ENCODE assay signal across 21 mouse cellular contexts in genomic region chr14:55838740-55839139, GRCm38 (mm10). TPM values are rescaled to one million over a fixed set of nuclear protein-coding genes. Genes with fewer than 3 reads are reported as not detected.
DNase-seq lines count a peak whose midpoint lies in the region; ATAC-seq and TF ChIP-seq lines count a peak whose summit lies in the region.
"Had no signal": no experiment of that assay in that cellular context is flagged by ENCODE, and none has a peak within 500 bp of the region (broad histone marks: within the 10 kb centered on the region; RNA-seq: fewer than 3 reads in every experiment).

No protein-coding gene starts in this region.

- H3K9me3 ChIP-seq in midbrain, postnatal 0 days (ENCODE audit: low read length): no peaks in the 10 kb centered on the region
- H3K9me3 ChIP-seq in midbrain, embryonic 15.5 days: no peaks in the 10 kb centered on the region
- H3K9me3 ChIP-seq: embryonic facial prominence, embryonic 15.5 days; forebrain, embryonic 10.5 days; heart, embryonic 12.5 days; kidney, embryonic 15.5 days; lung, embryonic 15.5 days; megakaryocyte, embryonic 14.5 days had no signal

- H3K4me1 ChIP-seq in kidney, adult 2 months (ENCODE audit: control insufficient read depth, insufficient read depth, low read length): no peaks in the 10 kb centered on the region
- H3K4me1 ChIP-seq in midbrain, postnatal 0 days (ENCODE audit: insufficient read depth, low read length): no peaks in the 10 kb centered on the region
- H3K4me1 ChIP-seq in midbrain, embryonic 15.5 days: no peaks in the 10 kb centered on the region

- H3K9ac ChIP-seq in midbrain, postnatal 0 days (replicated peaks; ENCODE audit: low read length, poor library complexity, severe bottlenecking): no peak overlapping the region
- no peak overlapping the region for H3K9ac ChIP-seq in midbrain, embryonic 15.5 days
- H3K9ac ChIP-seq: embryonic facial prominence, embryonic 15.5 days; heart, embryonic 12.5 days; kidney, embryonic 15.5 days; lung, embryonic 15.5 days had no signal

- H3K4me2 ChIP-seq in midbrain, postnatal 0 days (ENCODE audit: low read depth, low read length, poor library complexity, severe bottlenecking): no peak overlapping the region
- no peak overlapping the region for H3K4me2 ChIP-seq in midbrain, embryonic 15.5 days
- H3K4me2 ChIP-seq: embryonic facial prominence, embryonic 15.5 days; heart, embryonic 12.5 days; kidney, embryonic 15.5 days; lung, embryonic 15.5 days had no signal

- no peaks in the 10 kb centered on the region for H3K27me3 ChIP-seq in kidney, adult 2 months (replicated peaks; ENCODE audit: control insufficient read depth, insufficient read depth, low read length)
- no peaks in the 10 kb centered on the region for H3K27me3 ChIP-seq in midbrain, postnatal 0 days (ENCODE audit: insufficient read depth, low read length)
- H3K27me3 ChIP-seq in midbrain, embryonic 15.5 days (replicated peaks): no peaks in the 10 kb centered on the region
- H3K27me3 ChIP-seq: embryonic facial prominence, embryonic 15.5 days; heart, embryonic 12.5 days; kidney, embryonic 15.5 days; lung, embryonic 15.5 days had no signal

- no peak for TF ChIP-seq POLR2A in kidney, adult 2 months (IDR thresholded peaks at IDR 0.05; ENCODE audit: low read depth, low read length)
- no peak for TF ChIP-seq POLR2A in brain, embryonic 14.5 days (IDR thresholded peaks at IDR 0.05; ENCODE audit: borderline replicate concordance, extremely low read depth, insufficient read depth, insufficient read length, poor library complexity, severe bottlenecking)

- no peak for ATAC-seq in midbrain, postnatal 0 days (ENCODE audit: low FRiP score)
- ATAC-seq in midbrain, embryonic 15.5 days (replicated peaks): no peak
- ATAC-seq: hindbrain, embryonic 16.5 days; Patski had no signal

- TF ChIP-seq CTCF in kidney, adult 2 months (conservative IDR thresholded peaks at IDR 0.05; ENCODE audit: insufficient read depth, insufficient read length, low read depth, low read length): 0 out of 2 replicates have a peak, but pooled peaks have one; percentile 4
- peak; percentile 44 for TF ChIP-seq CTCF in midbrain, postnatal 0 days (IDR thresholded peaks at IDR 0.05)
- 0 out of 2 replicates have a peak, but pooled peaks have one; percentile 6 for TF ChIP-seq CTCF in brain, embryonic 14.5 days (IDR thresholded peaks at IDR 0.05; ENCODE audit: borderline replicate concordance, extremely low read depth, insufficient read depth, insufficient read length)

- no peak for DNase-seq in kidney, adult 2 months
- DNase-seq in kidney, postnatal 14 days: no peak
- no peak for DNase-seq in midbrain, postnatal 0 days (ENCODE audit: low spot score)
- DNase-seq in brain, embryonic 14.5 days (ENCODE audit: low read depth): no peak
- no peak for DNase-seq in spleen, postnatal 10 days (ENCODE audit: low spot score in 2 of 2)
- no peak for DNase-seq in layer of hippocampus, postnatal 36 days
- DNase-seq: cerebellum, adult 9-11 months; embryo, embryonic 11 days; gastrocnemius, postnatal 25 days; heart, postnatal 36 days; layer of hippocampus, adult 9-11 months; thymus, postnatal 14 days had no signal

- 89% methylated on average over 4 of the region's 4 CpGs for WGBS in kidney, adult 2 months
- WGBS in midbrain, postnatal 0 days: 91% methylated on average over 4 of the region's 4 CpGs
- 84% methylated on average over 4 of the region's 4 CpGs for WGBS in midbrain, embryonic 15.5 days

- no peak overlapping the region for H3K4me3 ChIP-seq in kidney, adult 2 months (ENCODE audit: insufficient read depth, low read depth, low read length)
- no peak overlapping the region for H3K4me3 ChIP-seq in midbrain, postnatal 0 days (ENCODE audit: low read depth, low read length)
- H3K4me3 ChIP-seq in midbrain, embryonic 15.5 days: no peak overlapping the region
- H3K4me3 ChIP-seq: embryonic facial prominence, embryonic 15.5 days; forebrain, embryonic 10.5 days; heart, embryonic 12.5 days; kidney, embryonic 15.5 days; lung, embryonic 15.5 days; megakaryocyte, embryonic 14.5 days had no signal

- H3K27ac ChIP-seq in kidney, adult 2 months (ENCODE audit: insufficient read depth, low read depth, low read length): no peak overlapping the region
- no peak overlapping the region for H3K27ac ChIP-seq in midbrain, postnatal 0 days (ENCODE audit: low read depth, low read length)
- H3K27ac ChIP-seq in midbrain, embryonic 15.5 days: no peak overlapping the region
- H3K27ac ChIP-seq: embryonic facial prominence, embryonic 15.5 days; forebrain, embryonic 10.5 days; kidney, embryonic 15.5 days; lung, embryonic 15.5 days had no signal

- no peaks in the 10 kb centered on the region for H3K36me3 ChIP-seq in kidney, adult 2 months (ENCODE audit: control insufficient read depth, insufficient read depth, low read length)
- H3K36me3 ChIP-seq in midbrain, postnatal 0 days (ENCODE audit: insufficient read depth, low read length): no peaks in the 10 kb centered on the region
- H3K36me3 ChIP-seq in midbrain, embryonic 15.5 days (replicated peaks): no peaks in the 10 kb centered on the region
- H3K36me3 ChIP-seq: embryonic facial prominence, embryonic 15.5 days; heart, embryonic 12.5 days had no signal

RNA-seq across cellular contexts. Expression of gene Nynrin, which starts 15.1 kb away (rescaled TPM):
- 6.6 and 7.6 TPM in 2 replicates for polyA plus RNA-seq in kidney, adult 2 months (2012; rRNA removed)
- total RNA-seq in midbrain, postnatal 0 days (2014; rRNA removed): 36.4 and 42.0 TPM in 2 replicates
- 6.8 and 7.2 TPM in 2 replicates for polyA plus RNA-seq in midbrain, postnatal 0 days (2015; fragmentation: Nextera tagmentation; extraction: Ambion mirVana)
- polyA plus RNA-seq in midbrain, embryonic 15.5 days (2015; fragmentation: Nextera tagmentation; extraction: Ambion mirVana): 12.4 and 13.6 TPM in 2 replicates
- polyA plus RNA-seq in brain, embryonic 14.5 days (2012; rRNA removed): 14.1 and 24.1 TPM in 2 replicates
- 1 to 10 TPM; 6.7 to 7.3 TPM for total RNA-seq in layer of hippocampus, postnatal 36 days (2021)
- polyA plus RNA-seq: Patski had no signal

RNA-seq across cellular contexts. Expression of gene Nfatc4, which starts 15.8 kb away (rescaled TPM):
- 4.3 and 5.0 TPM in 2 replicates for polyA plus RNA-seq in kidney, adult 2 months (2012; rRNA removed)
- total RNA-seq in midbrain, postnatal 0 days (2014; rRNA removed): 9.6 and 12.9 TPM in 2 replicates
- 4.2 and 5.2 TPM in 2 replicates for polyA plus RNA-seq in midbrain, postnatal 0 days (2015; fragmentation: Nextera tagmentation; extraction: Ambion mirVana)
- polyA plus RNA-seq in midbrain, embryonic 15.5 days (2015; fragmentation: Nextera tagmentation; extraction: Ambion mirVana): 8.4 and 10.8 TPM in 2 replicates
- polyA plus RNA-seq in brain, embryonic 14.5 days (2012; rRNA removed): 22.3 and 26.2 TPM in 2 replicates
- total RNA-seq in layer of hippocampus, postnatal 36 days (2021): 1 to 10 TPM; 1.2 to 1.9 TPM

RNA-seq across cellular contexts. Expression of gene Cbln3, which starts 45.5 kb away (rescaled TPM):
- polyA plus RNA-seq in kidney, adult 2 months (2012; rRNA removed): 0.08 and 0.13 TPM in 2 replicates
- total RNA-seq in midbrain, postnatal 0 days (2014; rRNA removed): 0.66 and 1.8 TPM in 2 replicates
- 0.43 and 0.54 TPM in 2 replicates for polyA plus RNA-seq in midbrain, postnatal 0 days (2015; fragmentation: Nextera tagmentation; extraction: Ambion mirVana)
- polyA plus RNA-seq in midbrain, embryonic 15.5 days (2015; fragmentation: Nextera tagmentation; extraction: Ambion mirVana): 0.19 and 0.20 TPM in 2 replicates
- polyA plus RNA-seq in brain, embryonic 14.5 days (2012; rRNA removed): 0.43 and 0.51 TPM in 2 replicates
- under 1 TPM; 0.37 to 0.43 TPM for total RNA-seq in layer of hippocampus, postnatal 36 days (2021)
- total RNA-seq: gastrocnemius, postnatal 25 days had no signal

RNA-seq across cellular contexts. Expression of gene Khnyn, which starts 46.0 kb away (rescaled TPM):
- 11.1 and 11.9 TPM in 2 replicates for polyA plus RNA-seq in kidney, adult 2 months (2012; rRNA removed)
- total RNA-seq in midbrain, postnatal 0 days (2014; rRNA removed): 14.2 and 19.9 TPM in 2 replicates
- polyA plus RNA-seq in midbrain, postnatal 0 days (2015; fragmentation: Nextera tagmentation; extraction: Ambion mirVana): 6.3 and 6.5 TPM in 2 replicates
- 10.9 and 11.4 TPM in 2 replicates for polyA plus RNA-seq in midbrain, embryonic 15.5 days (2015; fragmentation: Nextera tagmentation; extraction: Ambion mirVana)
- polyA plus RNA-seq in brain, embryonic 14.5 days (2012; rRNA removed): 13.4 and 13.7 TPM in 2 replicates
- 10 to 100 TPM; 10.6 to 11.7 TPM for total RNA-seq in layer of hippocampus, postnatal 36 days (2021)

RNA-seq across cellular contexts. Expression of gene Ripk3, which starts 50.1 kb away (rescaled TPM):
- polyA plus RNA-seq in kidney, adult 2 months (2012; rRNA removed): 3.5 and 4.7 TPM in 2 replicates
- total RNA-seq in midbrain, postnatal 0 days (2014; rRNA removed): 0.27 TPM in 1 of 2 replicates, not detected in the other
- 1.3 and 3.0 TPM in 2 replicates for polyA plus RNA-seq in midbrain, postnatal 0 days (2015; fragmentation: Nextera tagmentation; extraction: Ambion mirVana)
- 2.3 and 2.7 TPM in 2 replicates for polyA plus RNA-seq in midbrain, embryonic 15.5 days (2015; fragmentation: Nextera tagmentation; extraction: Ambion mirVana)
- polyA plus RNA-seq in brain, embryonic 14.5 days (2012; rRNA removed): 2.5 and 2.6 TPM in 2 replicates
- total RNA-seq in layer of hippocampus, postnatal 36 days (2021): 1 to 10 TPM; 1.1 to 1.9 TPM
